Mouse (Mus musculus): ENCODE data around the gene Abhd12. TPM values are rescaled to one million over a fixed set of nuclear protein-coding genes. Genes with fewer than 3 reads are reported as not detected.

The Abhd12 gene
- polyA plus RNA-seq, 1 experiment = 44.3 TPM

DNA sequence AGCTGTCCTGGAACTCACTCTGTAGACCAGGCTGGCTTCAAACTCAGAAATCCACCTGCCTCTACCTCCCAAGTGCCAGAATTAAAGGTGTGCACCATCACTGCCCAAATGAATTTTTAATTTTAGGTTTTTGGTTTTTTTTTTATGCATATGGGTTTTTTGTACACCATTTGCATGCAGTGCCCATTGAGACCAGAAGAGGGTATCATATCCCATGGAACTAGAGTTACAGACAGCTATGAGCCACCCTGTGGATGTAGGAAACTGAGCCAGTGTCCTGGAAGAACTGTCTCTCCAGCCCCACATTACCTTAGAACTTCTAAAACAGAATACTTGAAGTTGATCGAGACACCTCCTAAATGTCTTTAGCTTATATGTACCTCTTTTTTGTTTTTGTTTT lies 101.5 kb downstream of the Abhd12 start:
- H3K4me3 ChIP-seq (ENCODE audit: extremely low read depth, insufficient read depth, insufficient read length) = no peak overlapping the region
- TF ChIP-seq POLR2A (IDR thresholded peaks at IDR 0.05; ENCODE audit: low read depth, low read length) = no peak
- TF ChIP-seq CTCF (IDR thresholded peaks at IDR 0.05; ENCODE audit: extremely low read depth, insufficient read depth, insufficient read length, insufficient replicate concordance) = no peak
- H3K4me1 ChIP-seq (ENCODE audit: control insufficient read depth, insufficient read depth, insufficient read length) = no peaks in the 10 kb centered on the region
- DNase-seq (ENCODE audit: low read depth in 1 of 2, low spot score in 2 of 2) = no peak
- 93% methylated on average over 1 of the region's 1 CpGs for WGBS
- no peak overlapping the region for H3K27ac ChIP-seq (ENCODE audit: insufficient read depth, low read length)
- H3K36me3 ChIP-seq (ENCODE audit: control insufficient read depth, insufficient read depth, low read length) = peaks cover 21% of the 10 kb centered on the region
- H3K27me3 ChIP-seq (ENCODE audit: control insufficient read depth, insufficient read depth, low read length) = no peaks in the 10 kb centered on the region

DNA sequence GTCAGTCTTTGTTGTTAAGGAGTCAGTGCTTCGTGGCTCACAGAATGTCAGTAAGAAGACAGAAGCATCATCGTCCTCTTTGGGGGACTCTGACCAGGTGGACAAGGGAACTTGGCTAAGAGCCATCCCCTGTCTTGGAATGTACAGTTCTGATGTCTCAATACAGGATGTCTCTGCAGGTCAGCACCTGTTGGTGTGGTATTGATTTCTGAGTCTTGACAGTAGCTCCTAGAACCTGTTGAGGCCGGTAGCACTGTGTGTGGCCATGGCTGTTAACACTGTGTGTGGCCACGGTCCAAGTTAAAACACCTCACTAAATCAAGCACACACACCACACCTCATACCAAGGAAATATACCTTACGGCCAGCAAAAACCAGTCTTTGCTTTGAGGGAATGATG lies 103.9 kb downstream of the Abhd12 start:
- TF ChIP-seq CTCF (IDR thresholded peaks at IDR 0.05; ENCODE audit: extremely low read depth, insufficient read depth, insufficient read length, insufficient replicate concordance) (no peak), POLR2A (IDR thresholded peaks at IDR 0.05; ENCODE audit: low read depth, low read length) (no peak)
- no peak overlapping the region for H3K4me3 ChIP-seq (ENCODE audit: extremely low read depth, insufficient read depth, insufficient read length)
- H3K27me3 ChIP-seq (ENCODE audit: control insufficient read depth, insufficient read depth, low read length) = no peaks in the 10 kb centered on the region
- peaks cover 15% of the 10 kb centered on the region for H3K36me3 ChIP-seq (ENCODE audit: control insufficient read depth, insufficient read depth, low read length)
- DNase-seq (ENCODE audit: low read depth in 1 of 2, low spot score in 2 of 2) = no peak
- no peak overlapping the region for H3K27ac ChIP-seq (ENCODE audit: insufficient read depth, low read length)
- WGBS = 94% methylated on average over 5 of the region's 5 CpGs
- no peaks in the 10 kb centered on the region for H3K4me1 ChIP-seq (ENCODE audit: control insufficient read depth, insufficient read depth, insufficient read length)

GRCm38 (mm10) chr2:150798084-150798483 lies 106.5 kb downstream of the Abhd12 start:
- DNase-seq (ENCODE audit: low read depth in 1 of 2, low spot score in 2 of 2) = no peak
- Histone ChIP-seq H3K4me1 (ENCODE audit: control insufficient read depth, insufficient read depth, insufficient read length) (no peaks in the 10 kb centered on the region), H3K27ac (ENCODE audit: insufficient read depth, low read length) (no peak overlapping the region), H3K27me3 (ENCODE audit: control insufficient read depth, insufficient read depth, low read length) (no peaks in the 10 kb centered on the region), H3K4me3 (ENCODE audit: extremely low read depth, insufficient read depth, insufficient read length) (no peak overlapping the region), H3K36me3 (ENCODE audit: control insufficient read depth, insufficient read depth, low read length) (peaks cover 13% of the 10 kb centered on the region)
- 87% methylated on average over 7 of the region's 7 CpGs for whole genome bisulfite sequencing
- TF ChIP-seq POLR2A (IDR thresholded peaks at IDR 0.05; ENCODE audit: low read depth, low read length) = no peak
- TF ChIP-seq CTCF (IDR thresholded peaks at IDR 0.05; ENCODE audit: extremely low read depth, insufficient read depth, insufficient read length, insufficient replicate concordance) = no peak

GRCm38 (mm10) chr2:150793320-150793719 lies 111.2 kb downstream of the Abhd12 start:
- WGBS = 90% methylated on average over 4 of the region's 4 CpGs
- no peaks in the 10 kb centered on the region for H3K27me3 ChIP-seq (ENCODE audit: control insufficient read depth, insufficient read depth, low read length)
- no peak overlapping the region for H3K4me3 ChIP-seq (ENCODE audit: extremely low read depth, insufficient read depth, insufficient read length)
- peaks cover 2% of the 10 kb centered on the region; the same call in 1 of the 2 replicates for H3K4me1 ChIP-seq (ENCODE audit: control insufficient read depth, insufficient read depth, insufficient read length)
- no peak for DNase-seq (ENCODE audit: low read depth in 1 of 2, low spot score in 2 of 2)
- no peak overlapping the region for H3K27ac ChIP-seq (ENCODE audit: insufficient read depth, low read length)
- peaks cover 5% of the 10 kb centered on the region; the same call in 1 of the 2 replicates for H3K36me3 ChIP-seq (ENCODE audit: control insufficient read depth, insufficient read depth, low read length)
- TF ChIP-seq POLR2A (IDR thresholded peaks at IDR 0.05; ENCODE audit: low read depth, low read length) = no peak
- no peak for TF ChIP-seq CTCF (IDR thresholded peaks at IDR 0.05; ENCODE audit: extremely low read depth, insufficient read depth, insufficient read length, insufficient replicate concordance)

DNA sequence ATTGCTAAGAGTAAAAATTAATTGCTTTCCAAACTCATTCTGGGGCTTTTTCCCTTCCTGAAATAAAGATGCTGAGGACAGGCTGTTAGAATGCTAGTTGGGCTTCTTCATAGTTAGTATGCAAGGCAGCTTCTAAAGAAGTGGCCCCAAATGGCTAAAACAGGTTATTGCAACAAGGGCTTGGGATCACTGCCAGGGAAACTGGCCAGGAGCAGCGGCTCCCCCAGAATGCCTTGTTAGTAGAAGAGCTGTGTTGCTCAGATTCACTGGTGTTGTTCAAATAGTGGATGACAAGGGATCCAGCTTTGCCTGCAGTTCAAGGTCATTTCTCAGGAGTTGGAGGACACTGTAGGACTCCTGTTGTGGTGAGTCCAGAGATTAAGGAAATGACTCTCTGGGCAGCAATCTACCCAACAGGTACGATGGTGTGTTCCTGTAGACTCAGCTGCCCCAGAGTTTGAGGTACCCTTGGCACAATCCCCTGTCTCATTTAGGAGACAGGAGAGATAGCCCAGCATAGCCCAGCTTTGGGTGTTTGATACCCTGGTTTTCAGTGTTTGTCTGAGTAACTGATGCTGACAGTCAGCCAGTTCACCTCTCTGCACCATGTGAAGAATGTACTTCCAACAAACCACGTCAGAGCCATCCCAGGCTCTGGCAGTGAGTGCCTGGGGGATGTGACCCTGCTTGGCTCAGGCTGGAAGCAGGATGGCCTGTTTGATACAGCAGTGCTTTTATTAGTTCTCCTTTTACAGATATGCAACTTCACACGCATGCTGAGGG lies 115.6 kb downstream of the Abhd12 start:
- DNase-seq (ENCODE audit: low read depth in 1 of 2, low spot score in 2 of 2) = no peak
- TF ChIP-seq POLR2A (IDR thresholded peaks at IDR 0.05; ENCODE audit: low read depth, low read length) (no peak), CTCF (IDR thresholded peaks at IDR 0.05; ENCODE audit: extremely low read depth, insufficient read depth, insufficient read length, insufficient replicate concordance) (no peak)
- H3K4me1 ChIP-seq (ENCODE audit: control insufficient read depth, insufficient read depth, insufficient read length) = peaks cover 2% of the 10 kb centered on the region; the same call in 1 of the 2 replicates
- no peak overlapping the region for H3K4me3 ChIP-seq (ENCODE audit: extremely low read depth, insufficient read depth, insufficient read length)
- no peak overlapping the region for H3K27ac ChIP-seq (ENCODE audit: insufficient read depth, low read length)
- 73% methylated on average over 4 of the region's 4 CpGs for WGBS
- peaks cover 2% of the 10 kb centered on the region; the same call in 1 of the 2 replicates for H3K36me3 ChIP-seq (ENCODE audit: control insufficient read depth, insufficient read depth, low read length)
- no peaks in the 10 kb centered on the region for H3K27me3 ChIP-seq (ENCODE audit: control insufficient read depth, insufficient read depth, low read length)

- Histone ChIP-seq H3K27ac (ENCODE audit: insufficient read depth, low read length) (no peak overlapping the region), H3K36me3 (ENCODE audit: control insufficient read depth, insufficient read depth, low read length) (peaks cover under 1% of the 10 kb centered on the region; the same call in 1 of the 2 replicates), H3K4me3 (ENCODE audit: extremely low read depth, insufficient read depth, insufficient read length) (peak overlapping the region; percentile 77), H3K27me3 (ENCODE audit: control insufficient read depth, insufficient read depth, low read length) (no peaks in the 10 kb centered on the region), H3K4me1 (ENCODE audit: control insufficient read depth, insufficient read depth, insufficient read length) (peaks cover 2% of the 10 kb centered on the region; the same call in 1 of the 2 replicates)
- TF ChIP-seq POLR2A (IDR thresholded peaks at IDR 0.05; ENCODE audit: low read depth, low read length) (no peak), CTCF (IDR thresholded peaks at IDR 0.05; ENCODE audit: extremely low read depth, insufficient read depth, insufficient read length, insufficient replicate concordance) (no peak)
- peak in 1 of 2 experiments; percentile 13 for DNase-seq (ENCODE audit: low read depth in 1 of 2, low spot score in 2 of 2)
- 3% methylated on average over 21 of the region's 23 CpGs for WGBS
Measured at GRCm38 (mm10) chr2:150787234-150787771, 117.2 kb downstream of the Abhd12 start.
